Mouse (Mus musculus): ENCODE measurements at regions not wholly inside any gene's neighbourhood (a gene's known extent, or its start where the extent isn't known, plus 50 kb on each side); places are given as distances from the start of the nearest gene placed in this dataset.

- no peak for DNase-seq
Observed at GRCm38 (mm10) chr1:77933095-77933766, 263.7 kb downstream of the Pax3 start.

GRCm38 (mm10) chr1:77932226-77932625, 264.7 kb downstream of the Pax3 start:
- no peak for DNase-seq

- no peak for DNase-seq
Observed at GRCm38 (mm10) chr1:77930661-77931060, 266.3 kb downstream of the Pax3 start.

GRCm38 (mm10) chr1:77929552-77929951, 267.4 kb downstream of the Pax3 start:
- DNase-seq: no peak

GRCm38 (mm10) chr1:77926146-77926545, 270.8 kb downstream of the Pax3 start:
- DNase-seq: no peak

- peak; percentile 18 to 23 for DNase-seq
Observed at GRCm38 (mm10) chr1:77896226-77896625, 300.7 kb downstream of the Pax3 start.

GRCm38 (mm10) chr1:77879026-77879425, 317.9 kb downstream of the Pax3 start:
- DNase-seq: no peak

- no peak for DNase-seq
Observed at GRCm38 (mm10) chr1:77870125-77870524, 326.8 kb downstream of the Pax3 start.

- DNase-seq: no peak
Observed at GRCm38 (mm10) chr1:77869174-77869573, 327.8 kb downstream of the Pax3 start.

- no peak for DNase-seq
Observed at GRCm38 (mm10) chr1:77859931-77860330, 337.0 kb downstream of the Pax3 start.

GRCm38 (mm10) chr1:77854366-77854765, 339.5 kb upstream of the Epha4 start:
- no peak for DNase-seq

GRCm38 (mm10) chr1:77847766-77848615, 333.1 kb upstream of the Epha4 start:
- no peak for DNase-seq

GRCm38 (mm10) chr1:77846039-77846727, 331.3 kb upstream of the Epha4 start:
- no peak for DNase-seq

GRCm38 (mm10) chr1:77840672-77841071, 325.8 kb upstream of the Epha4 start:
- no peak for DNase-seq

GRCm38 (mm10) chr1:77832174-77832573, 317.3 kb upstream of the Epha4 start:
- DNase-seq: no peak

- peak; percentile 23 to 29 for DNase-seq
Observed at GRCm38 (mm10) chr1:77824716-77825387, 310.0 kb upstream of the Epha4 start.

GRCm38 (mm10) chr1:77823801-77824687, 309.2 kb upstream of the Epha4 start:
- peak; percentile 38 to 44 for DNase-seq

GRCm38 (mm10) chr1:77820101-77820500, 305.2 kb upstream of the Epha4 start:
- DNase-seq: no peak

- no peak for DNase-seq
Observed at GRCm38 (mm10) chr1:77815451-77815850, 300.6 kb upstream of the Epha4 start.

- no peak for DNase-seq
Observed at GRCm38 (mm10) chr1:77811573-77811972, 296.7 kb upstream of the Epha4 start.

GRCm38 (mm10) chr1:77790974-77791373, 276.1 kb upstream of the Epha4 start:
- no peak for DNase-seq

GRCm38 (mm10) chr1:77754326-77754725, 239.4 kb upstream of the Epha4 start:
- no peak for DNase-seq
